Mouse (Mus musculus) forebrain, embryonic 16.5 days (tissue): ENCODE results near the gene Abcd3. TPM values are rescaled to one million over a fixed set of nuclear protein-coding genes. Genes with fewer than 3 reads are reported as not detected.

Source experiments
- ATAC-seq: fragments of 200-750 bp; cut with Nextera tagmentation; 2 replicates; pipeline ENCODE4 v1.8.0; 2017; ENCODE audit warnings: mild to moderate bottlenecking, moderate library complexity
- H3K27ac ChIP-seq: fragments of 300-500 bp; sonication (generic); 2 replicates; pipeline ENCODE4 v1.5.1; 2014; ENCODE audit warnings: low read length, control low read depth
- H3K27me3 ChIP-seq: fragments of 300-500 bp; sonication (generic); replicated peaks from 2 replicates; pipeline ENCODE4 v1.6.1; 2014; ENCODE audit warnings: low read length; ENCODE audit not compliant: control insufficient read depth, insufficient read depth
- H3K36me3 ChIP-seq: fragments of 300-500 bp; sonication (generic); 2 replicates; pipeline ENCODE4 v1.6.1; 2014; ENCODE audit not compliant: control insufficient read depth, insufficient read depth
- H3K4me1 ChIP-seq: fragments of 300-500 bp; sonication (generic); replicated peaks from 2 replicates; pipeline ENCODE4 v1.6.1; 2014; ENCODE audit warnings: low read length; ENCODE audit not compliant: control insufficient read depth, insufficient read depth
- H3K4me2 ChIP-seq: fragments of 300-500 bp; sonication (generic); 2 replicates; pipeline ENCODE4 v1.6.1; 2014; ENCODE audit warnings: mild to moderate bottlenecking, low read length, control low read depth
- H3K4me3 ChIP-seq: fragments of 300-500 bp; sonication (generic); replicated peaks from 2 replicates; pipeline ENCODE4 v1.5.1; 2014; ENCODE audit warnings: mild to moderate bottlenecking, low read length, control low read depth
- H3K9ac ChIP-seq: fragments of 300-500 bp; sonication (generic); replicated peaks from 2 replicates; pipeline ENCODE4 v1.6.1; 2014; ENCODE audit warnings: low read depth, low read length, control low read depth
- H3K9me3 ChIP-seq: fragments of 300-500 bp; sonication (generic); 2 replicates; pipeline ENCODE4 v1.6.1; 2016; ENCODE audit warnings: low read length; ENCODE audit not compliant: control insufficient read depth
- WGBS: fragments of 180-500 bp; shearing (Covaris S2); extraction: QIAGEN DNeasy Blood & Tissue Kit; methylation state at CpG from one replicate; pipeline ENCODE4 v1.1.7; 2014; 5-methylcytosine and 5-hydroxymethylcytosine counted together
- polyA plus RNA-seq: library from polyadenylated mRNA; unstranded; fragments of >200 nt; fragmentation: Nextera tagmentation; extraction: Ambion mirVana; gene quantifications from 2 replicates; pipeline ENCODE4 v1.2.1, GENCODE M21; 2015

Gene Abcd3
- polyA plus RNA-seq, 1 experiment from 2014 or later: 72.8 TPM

GRCm38 (mm10) chr3:121821559-121822143 lies 6.5 kb upstream of the Abcd3 start:
- Histone ChIP-seq H3K36me3 (no peaks in the 10 kb centered on the region), H3K27me3 (no peaks in the 10 kb centered on the region), H3K4me1 (no peaks in the 10 kb centered on the region), H3K4me2 (no peak overlapping the region), H3K4me3 (no peak overlapping the region), H3K27ac (no peak overlapping the region), H3K9ac (no peak overlapping the region), H3K9me3 (no peaks in the 10 kb centered on the region)
- ATAC-seq: no peak
- WGBS: 84% methylated on average over 8 of the region's 8 CpGs

GRCm38 (mm10) chr3:121819693-121820200 lies 4.6 kb upstream of the Abcd3 start:
- no peak for ATAC-seq
- H3K4me2 ChIP-seq: no peak overlapping the region
- no peaks in the 10 kb centered on the region for H3K36me3 ChIP-seq
- 76% methylated on average over 3 of the region's 3 CpGs for WGBS
- H3K27ac ChIP-seq: no peak overlapping the region
- H3K27me3 ChIP-seq: no peaks in the 10 kb centered on the region
- no peak overlapping the region for H3K4me3 ChIP-seq
- H3K9ac ChIP-seq: no peak overlapping the region
- H3K4me1 ChIP-seq: peaks cover 5% of the 10 kb centered on the region
- H3K9me3 ChIP-seq: no peaks in the 10 kb centered on the region

GRCm38 (mm10) chr3:121818736-121819396 lies 3.8 kb upstream of the Abcd3 start:
- peaks cover 8% of the 10 kb centered on the region for H3K4me1 ChIP-seq
- 79% methylated on average over 10 of the region's 10 CpGs for WGBS
- H3K27me3 ChIP-seq: no peaks in the 10 kb centered on the region
- no peak overlapping the region for H3K27ac ChIP-seq
- no peak for ATAC-seq
- H3K9ac ChIP-seq: no peak overlapping the region
- no peaks in the 10 kb centered on the region for H3K36me3 ChIP-seq
- no peak overlapping the region for H3K4me2 ChIP-seq
- no peak overlapping the region for H3K4me3 ChIP-seq
- H3K9me3 ChIP-seq: no peaks in the 10 kb centered on the region

- WGBS: 6% methylated on average over 16 of the region's 16 CpGs
- Histone ChIP-seq H3K4me2 (peak overlapping the region; percentile 60), H3K36me3 (no peaks in the 10 kb centered on the region), H3K27ac (peak overlapping the region; percentile 95), H3K9ac (peak overlapping the region; percentile 83), H3K4me1 (peaks cover 8% of the 10 kb centered on the region), H3K27me3 (no peaks in the 10 kb centered on the region), H3K4me3 (peak overlapping the region; percentile 74), H3K9me3 (no peaks in the 10 kb centered on the region)
- no peak for ATAC-seq
Observed at GRCm38 (mm10) chr3:121815549-121816235, 590 bp upstream of the Abcd3 start.

GRCm38 (mm10) chr3:121814413-121814864 lies 663 bp downstream of the Abcd3 start:
- Histone ChIP-seq H3K4me1 (peaks cover 8% of the 10 kb centered on the region), H3K4me2 (peak overlapping the region; percentile 66), H3K27ac (peak overlapping the region; percentile 95), H3K27me3 (no peaks in the 10 kb centered on the region), H3K9ac (peak overlapping the region; percentile 83), H3K9me3 (no peaks in the 10 kb centered on the region), H3K4me3 (peak overlapping the region; percentile 74), H3K36me3 (no peaks in the 10 kb centered on the region)
- WGBS: under 1% methylated on average over 27 of the region's 28 CpGs
- ATAC-seq: no peak; the same call in 1 of the 2 replicates

- no peak for ATAC-seq
- no peak overlapping the region for H3K27ac ChIP-seq
- H3K4me1 ChIP-seq: peaks cover 8% of the 10 kb centered on the region
- H3K9me3 ChIP-seq: no peaks in the 10 kb centered on the region
- no peaks in the 10 kb centered on the region for H3K36me3 ChIP-seq
- H3K4me2 ChIP-seq: peak overlapping the region; percentile 66
- 60% methylated on average over 5 of the region's 5 CpGs for WGBS
- peak overlapping the region; percentile 83; the same call in 1 of the 2 replicates for H3K9ac ChIP-seq
- peak overlapping the region; percentile 74 for H3K4me3 ChIP-seq
- no peaks in the 10 kb centered on the region for H3K27me3 ChIP-seq
Observed at GRCm38 (mm10) chr3:121813834-121814233, 1.3 kb downstream of the Abcd3 start.

GRCm38 (mm10) chr3:121808246-121808645 lies 6.9 kb downstream of the Abcd3 start:
- no peak overlapping the region for H3K27ac ChIP-seq
- H3K4me1 ChIP-seq: no peaks in the 10 kb centered on the region; the same call in 1 of the 2 replicates
- no peak overlapping the region for H3K9ac ChIP-seq
- no peaks in the 10 kb centered on the region for H3K36me3 ChIP-seq
- 91% methylated on average over 3 of the region's 3 CpGs for WGBS
- H3K4me2 ChIP-seq: no peak overlapping the region
- H3K9me3 ChIP-seq: no peaks in the 10 kb centered on the region
- no peak overlapping the region for H3K4me3 ChIP-seq
- no peak for ATAC-seq
- H3K27me3 ChIP-seq: no peaks in the 10 kb centered on the region

- Histone ChIP-seq H3K9ac (no peak overlapping the region), H3K4me3 (no peak overlapping the region), H3K4me1 (peaks cover 3% of the 10 kb centered on the region; the same call in 1 of the 2 replicates), H3K9me3 (no peaks in the 10 kb centered on the region), H3K27ac (no peak overlapping the region), H3K27me3 (no peaks in the 10 kb centered on the region), H3K36me3 (no peaks in the 10 kb centered on the region), H3K4me2 (no peak overlapping the region)
- WGBS: 22% methylated on average over 2 of the region's 2 CpGs
- ATAC-seq: no peak
Observed at GRCm38 (mm10) chr3:121794214-121794613, 20.9 kb downstream of the Abcd3 start.

- 91% methylated on average over 4 of the region's 4 CpGs for WGBS
- H3K27ac ChIP-seq: no peak overlapping the region
Observed at GRCm38 (mm10) chr3:121792246-121792645, 22.9 kb downstream of the Abcd3 start.

More at GRCm38 (mm10) chr3:121792246-121792645, 22.9 kb downstream of the Abcd3 start:
- ATAC-seq: no peak
- H3K4me1 ChIP-seq: peaks cover 3% of the 10 kb centered on the region; the same call in 1 of the 2 replicates
- no peaks in the 10 kb centered on the region for H3K9me3 ChIP-seq
- no peak overlapping the region for H3K4me3 ChIP-seq
- no peak overlapping the region for H3K9ac ChIP-seq
- H3K27me3 ChIP-seq: no peaks in the 10 kb centered on the region
- H3K36me3 ChIP-seq: no peaks in the 10 kb centered on the region
- H3K4me2 ChIP-seq: no peak overlapping the region
